Mouse (Mus musculus) monocyte, adult 5-6 weeks (primary cell): ENCODE data around the gene Gm21762. TPM values are rescaled to one million over a fixed set of nuclear protein-coding genes. Genes with fewer than 3 reads are reported as not detected.
"Not testable (repeated sequence)": the region's sequence is repeated elsewhere in the genome, so short reads cannot be mapped to it uniquely, and the experiment has no call there.

Experiments
- ATAC-seq: fragments of 153-309, 156-312 bp; replicated peaks from 2 replicates; pipeline ENCODE4 v1.8.0; 2017; ENCODE audit warnings: mild to moderate bottlenecking; ENCODE audit not compliant: low TSS enrichment, insufficient number of reproducible peaks, severe bottlenecking, poor library complexity, low FRiP score
- total RNA-seq: library from RNA; stranded (forward); fragments of 200-1000, 200-491, 200-594 nt; gene quantifications from 3 replicates; pipeline ENCODE4 v1.2.3, GENCODE M21; 2017

Gene Gm21762
- total RNA-seq, result not detected in 3 replicates

- not testable (repeated sequence) for ATAC-seq
Measured at GRCm38 (mm10) chr13:120215847-120216246, at the start of gene Gm21762. Gm21762 (minus strand) TSS chr13:120215947.

GRCm38 (mm10) chr13:120262870-120263269, 47.1 kb upstream of the Gm21762 start, which contains the start of gene AF067061:
AF067061 (plus strand) TSS chr13:120263114.
- not testable (repeated sequence) for ATAC-seq

- peak; percentile 52 for ATAC-seq
Measured at GRCm38 (mm10) chr13:120259718-120260117, 44.0 kb upstream of the Gm21762 start.

GRCm38 (mm10) chr13:120258817-120259658, 43.3 kb upstream of the Gm21762 start:
- ATAC-seq, result peak; percentile 53

- peak; percentile 35; the same call in 1 of the 2 replicates for ATAC-seq
Measured at GRCm38 (mm10) chr13:120251208-120251924, 35.6 kb upstream of the Gm21762 start.

GRCm38 (mm10) chr13:120238811-120239210, 23.1 kb upstream of the Gm21762 start, which contains the start of gene Gm21731:
Gm21731 (plus strand) TSS chr13:120239111.
- not testable (repeated sequence) for ATAC-seq

GRCm38 (mm10) chr13:120232447-120233049, 16.8 kb upstream of the Gm21762 start:
- 0 out of 2 replicates have a peak, but pooled peaks have one; percentile 50 for ATAC-seq

GRCm38 (mm10) chr13:120231798-120232197, 16.1 kb upstream of the Gm21762 start:
- ATAC-seq, result 0 out of 2 replicates have a peak, but pooled peaks have one; percentile 43

- peak; percentile 53; the same call in 1 of the 2 replicates for ATAC-seq
Measured at GRCm38 (mm10) chr13:120223012-120223659, 7.4 kb upstream of the Gm21762 start.

GRCm38 (mm10) chr13:120220922-120221321, 5.2 kb upstream of the Gm21762 start:
- ATAC-seq, result not testable (repeated sequence)

GRCm38 (mm10) chr13:120196189-120196821, 19.4 kb downstream of the Gm21762 start:
- ATAC-seq, result peak; percentile 53; the same call in 1 of the 2 replicates

- ATAC-seq, result not testable (repeated sequence)
Measured at GRCm38 (mm10) chr13:120172133-120172532, 43.6 kb downstream of the Gm21762 start, which contains the start of gene Gm21818. Gm21818 (plus strand) TSS chr13:120172433.

- not testable (repeated sequence) for ATAC-seq
Measured at GRCm38 (mm10) chr13:120168301-120168700, 47.4 kb downstream of the Gm21762 start.

Other genes with a start within 250 kb of the Gm21762 start
- gene Gm36079, start 188.9 kb downstream of the Gm21762 start, total RNA-seq, result 4.4 TPM in 1 of 3 replicates, not detected in the others
- gene Gm21188, start 163.8 kb downstream of the Gm21762 start, total RNA-seq, result 136 to 183 TPM (median 179 TPM) in 3 replicates
- not detected in 3 replicates for gene Gm20767, start 75.7 kb downstream of the Gm21762 start, total RNA-seq
- gene Gm21818, start 43.5 kb downstream of the Gm21762 start, total RNA-seq, result not detected in 3 replicates
- not detected in 3 replicates for gene Gm21731, start 23.2 kb upstream of the Gm21762 start, total RNA-seq
- gene AF067061, start 47.2 kb upstream of the Gm21762 start, total RNA-seq, result not detected in 3 replicates
- 24.2 to 71.2 TPM (median 35.6 TPM) in 3 replicates for gene BC147527, start 84.4 kb upstream of the Gm21762 start, total RNA-seq
- gene Tcstv3, start 100.9 kb upstream of the Gm21762 start, total RNA-seq, result not detected in 3 replicates